Mouse (Mus musculus) forebrain, embryonic 11.5 days (tissue): ENCODE results near the gene Sh2b3. TPM values are rescaled to one million over a fixed set of nuclear protein-coding genes. Genes with fewer than 3 reads are reported as not detected.

ENCODE experiments used
- ATAC-seq: fragments of 200-750 bp; cut with Nextera tagmentation; replicated peaks from 2 replicates; pipeline ENCODE4 v1.8.0; 2017; ENCODE audit warnings: moderate TSS enrichment; ENCODE audit not compliant: low FRiP score
- DNase-seq: peaks from one replicate; pipeline ENCODE4 v3.0.0-alpha.2; 2017; ENCODE audit warnings: low spot score
- H3K27ac ChIP-seq: fragments of 300-500 bp; sonication (generic); 2 replicates; pipeline ENCODE4 v1.5.1; 2014; ENCODE audit warnings: low read depth, low read length
- H3K27me3 ChIP-seq: fragments of 300-500 bp; sonication (generic); 2 replicates; pipeline ENCODE4 v1.6.1; 2014; ENCODE audit warnings: mild to moderate bottlenecking, low read length, mixed read lengths; ENCODE audit not compliant: control insufficient read depth, insufficient read depth
- H3K36me3 ChIP-seq: fragments of 300-500 bp; sonication (generic); 2 replicates; pipeline ENCODE4 v1.6.1; 2014; ENCODE audit warnings: mild to moderate bottlenecking, low read length, moderate library complexity, mixed read lengths; ENCODE audit not compliant: control insufficient read depth, insufficient read depth
- H3K4me1 ChIP-seq: fragments of 300-500 bp; sonication (generic); replicated peaks from 2 replicates; pipeline ENCODE4 v1.6.1; 2014; ENCODE audit warnings: low read length, mixed read lengths; ENCODE audit not compliant: control insufficient read depth, insufficient read depth
- H3K4me2 ChIP-seq: fragments of 300-500 bp; sonication (generic); 2 replicates; pipeline ENCODE4 v1.6.1; 2014; ENCODE audit warnings: low read depth, mild to moderate bottlenecking, low read length, moderate library complexity, mixed read lengths; ENCODE audit not compliant: severe bottlenecking
- H3K4me3 ChIP-seq: fragments of 300-500 bp; sonication (generic); 2 replicates; pipeline ENCODE4 v1.5.1; 2014; ENCODE audit warnings: low read depth, low read length
- H3K9ac ChIP-seq: fragments of 300-500 bp; sonication (generic); 2 replicates; pipeline ENCODE4 v1.6.1; 2014; ENCODE audit warnings: low read length
- H3K9me3 ChIP-seq: fragments of 300-500 bp; sonication (generic); 2 replicates; pipeline ENCODE4 v1.6.1; 2016; ENCODE audit warnings: low read length, mixed read lengths; ENCODE audit not compliant: control insufficient read depth
- WGBS: fragments of 180-500 bp; shearing (Covaris S2); extraction: QIAGEN DNeasy Blood & Tissue Kit; methylation state at CpG from one replicate; pipeline ENCODE4 v1.1.7; 2014; 5-methylcytosine and 5-hydroxymethylcytosine counted together
- polyA plus RNA-seq: library from polyadenylated mRNA; unstranded; fragments of >200 nt; fragmentation: Nextera tagmentation; extraction: Ambion mirVana; gene quantifications from 2 replicates; pipeline ENCODE4 v1.2.1, GENCODE M21; 2014

Gene Sh2b3
- polyA plus RNA-seq, 1 experiment from 2014 or later: 9.8 TPM

DNA sequence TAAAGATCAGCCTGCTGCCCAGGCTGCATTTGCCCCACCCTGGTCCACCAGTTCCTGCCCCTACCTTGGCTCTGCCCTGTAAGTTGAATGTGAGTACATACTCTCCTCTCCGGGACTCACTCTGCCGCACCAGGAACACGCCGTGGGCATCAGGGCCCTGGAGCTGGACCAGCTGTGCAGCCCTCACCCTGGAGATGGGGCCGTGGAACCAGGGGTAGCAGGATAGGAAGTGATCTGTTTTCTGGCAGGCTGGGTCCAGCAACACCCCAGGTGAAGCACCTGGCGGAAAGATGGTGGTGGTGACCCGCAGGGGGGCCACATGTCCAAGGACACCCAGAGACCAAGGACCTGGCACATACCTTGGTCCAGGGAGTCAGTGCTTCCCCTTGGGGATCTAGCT, 19.0 kb downstream of the Sh2b3 start:
- ATAC-seq: no peak
- Histone ChIP-seq H3K4me2 (no peak overlapping the region), H3K27me3 (no peaks in the 10 kb centered on the region), H3K9me3 (no peaks in the 10 kb centered on the region), H3K36me3 (peaks cover 10% of the 10 kb centered on the region; the same call in 1 of the 2 replicates), H3K4me3 (no peak overlapping the region), H3K27ac (no peak overlapping the region), H3K9ac (no peak overlapping the region), H3K4me1 (no peaks in the 10 kb centered on the region)
- WGBS: 97% methylated on average over 7 of the region's 7 CpGs
- DNase-seq: no peak

DNA sequence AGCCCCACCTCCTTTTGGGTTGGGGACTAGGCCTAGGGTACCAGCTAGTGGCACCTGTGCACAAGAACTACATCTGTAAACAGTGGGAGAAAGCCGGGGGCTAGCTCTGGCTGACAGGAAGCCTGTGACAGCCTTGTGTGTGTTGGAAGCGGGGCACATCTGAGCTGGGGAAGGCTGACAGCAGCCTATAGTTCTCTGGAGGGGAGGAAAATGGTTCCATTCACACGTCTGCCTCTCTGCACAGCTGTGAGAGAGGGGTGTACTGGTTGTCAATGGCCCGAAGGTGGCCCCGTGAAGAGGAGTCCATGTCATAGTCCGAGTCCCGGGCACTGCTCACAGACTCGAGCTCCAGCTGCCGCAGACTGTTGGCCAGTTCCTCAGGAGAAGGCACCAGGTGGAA, 19.9 kb downstream of the Sh2b3 start:
- no peak overlapping the region for H3K27ac ChIP-seq
- H3K27me3 ChIP-seq: no peaks in the 10 kb centered on the region
- H3K36me3 ChIP-seq: peaks cover 12% of the 10 kb centered on the region; the same call in 1 of the 2 replicates
- no peaks in the 10 kb centered on the region for H3K9me3 ChIP-seq
- H3K4me1 ChIP-seq: no peaks in the 10 kb centered on the region
- whole genome bisulfite sequencing: 89% methylated on average over 9 of the region's 9 CpGs
- no peak for DNase-seq
- H3K4me2 ChIP-seq: no peak overlapping the region
- no peak overlapping the region for H3K9ac ChIP-seq
- no peak overlapping the region for H3K4me3 ChIP-seq
- no peak for ATAC-seq

DNA sequence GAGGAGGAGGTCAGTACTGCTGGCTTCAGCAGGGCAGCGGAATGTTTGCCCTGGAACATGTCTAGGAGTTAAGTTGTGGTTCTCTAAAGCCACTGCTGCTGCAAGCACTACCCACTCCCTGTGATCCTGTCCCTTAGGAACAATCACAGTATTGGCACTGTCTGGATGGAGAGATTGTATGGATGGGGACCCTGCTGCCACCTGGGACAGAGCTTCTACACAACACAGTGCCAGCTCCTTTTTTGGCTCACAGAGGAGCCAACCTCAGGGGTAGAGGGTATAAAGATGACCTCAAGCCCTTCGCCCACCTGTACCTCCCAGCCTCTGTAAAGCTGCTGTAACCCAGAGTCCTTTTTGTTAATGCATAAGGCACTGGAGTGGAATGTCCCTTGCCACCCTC, 20.8 kb downstream of the Sh2b3 start:
- peaks cover 13% of the 10 kb centered on the region; the same call in 1 of the 2 replicates for H3K36me3 ChIP-seq
- no peaks in the 10 kb centered on the region for H3K9me3 ChIP-seq
- 90% methylated on average over 2 of the region's 2 CpGs for WGBS
- no peak overlapping the region for H3K4me2 ChIP-seq
- no peak overlapping the region for H3K27ac ChIP-seq
- no peak overlapping the region for H3K4me3 ChIP-seq
- no peak for ATAC-seq
- H3K4me1 ChIP-seq: no peaks in the 10 kb centered on the region
- no peaks in the 10 kb centered on the region for H3K27me3 ChIP-seq
- DNase-seq: no peak
- no peak overlapping the region for H3K9ac ChIP-seq

DNA sequence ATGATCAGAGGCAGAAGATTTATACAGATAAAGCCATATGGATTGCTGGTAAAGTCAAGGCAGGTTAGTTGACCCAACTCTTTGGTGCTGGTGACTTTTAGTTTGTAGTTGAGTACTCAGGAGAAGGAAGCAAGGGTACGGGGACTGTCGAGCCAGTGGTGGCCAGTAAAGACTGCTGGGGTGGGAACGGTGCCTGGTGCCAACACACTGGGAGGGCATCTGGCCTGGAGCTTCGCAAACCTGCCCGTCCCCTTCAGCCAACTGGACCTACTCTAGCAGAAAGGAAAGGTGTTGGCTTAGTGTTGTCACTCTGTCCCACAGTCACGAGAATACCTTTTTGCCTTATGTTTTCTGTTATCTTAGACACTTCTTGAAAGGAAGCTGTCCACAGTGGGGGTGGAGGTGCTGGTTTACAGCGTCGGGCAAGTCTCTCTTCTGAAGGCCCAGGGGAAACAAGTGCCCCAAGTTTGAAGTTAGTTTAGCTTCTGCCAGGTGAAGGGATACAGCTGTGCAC, 21.5 kb downstream of the Sh2b3 start:
- DNase-seq (no peak), ATAC-seq (no peak)
- Histone ChIP-seq H3K36me3 (peaks cover 16% of the 10 kb centered on the region; the same call in 1 of the 2 replicates), H3K27ac (no peak overlapping the region), H3K4me3 (no peak overlapping the region), H3K4me2 (no peak overlapping the region), H3K27me3 (no peaks in the 10 kb centered on the region), H3K9ac (no peak overlapping the region), H3K9me3 (no peaks in the 10 kb centered on the region), H3K4me1 (no peaks in the 10 kb centered on the region)
- 93% methylated on average over 8 of the region's 8 CpGs for WGBS

DNA sequence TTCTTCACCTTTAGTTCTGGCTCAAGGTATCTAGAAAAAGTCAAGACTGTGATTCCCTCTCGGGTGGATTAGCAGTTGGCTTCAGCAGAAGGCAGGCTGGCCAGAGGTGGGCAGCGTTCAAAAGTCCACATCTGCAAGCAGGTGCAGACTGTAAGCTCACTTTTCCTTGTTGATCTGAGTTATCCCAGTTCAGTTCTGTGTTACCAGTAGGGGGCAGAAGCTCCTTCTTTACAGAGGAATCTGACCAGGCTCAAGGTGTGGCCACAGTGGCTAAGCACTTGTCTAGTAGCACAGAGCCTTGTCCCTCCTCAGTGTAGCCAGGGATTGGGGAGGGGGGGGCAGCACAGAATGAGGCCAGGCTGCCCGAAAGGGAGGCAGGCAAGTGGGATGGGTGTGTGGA, 22.4 kb downstream of the Sh2b3 start:
- DNase-seq (no peak), ATAC-seq (no peak)
- 66% methylated on average over 3 of the region's 3 CpGs for WGBS
- no peaks in the 10 kb centered on the region for H3K27me3 ChIP-seq
- no peak overlapping the region for H3K4me3 ChIP-seq
- peaks cover 19% of the 10 kb centered on the region; the same call in 1 of the 2 replicates for H3K36me3 ChIP-seq
- H3K4me2 ChIP-seq: no peak overlapping the region
- H3K9me3 ChIP-seq: no peaks in the 10 kb centered on the region
- H3K4me1 ChIP-seq: no peaks in the 10 kb centered on the region
- H3K9ac ChIP-seq: no peak overlapping the region
- no peak overlapping the region for H3K27ac ChIP-seq

DNA sequence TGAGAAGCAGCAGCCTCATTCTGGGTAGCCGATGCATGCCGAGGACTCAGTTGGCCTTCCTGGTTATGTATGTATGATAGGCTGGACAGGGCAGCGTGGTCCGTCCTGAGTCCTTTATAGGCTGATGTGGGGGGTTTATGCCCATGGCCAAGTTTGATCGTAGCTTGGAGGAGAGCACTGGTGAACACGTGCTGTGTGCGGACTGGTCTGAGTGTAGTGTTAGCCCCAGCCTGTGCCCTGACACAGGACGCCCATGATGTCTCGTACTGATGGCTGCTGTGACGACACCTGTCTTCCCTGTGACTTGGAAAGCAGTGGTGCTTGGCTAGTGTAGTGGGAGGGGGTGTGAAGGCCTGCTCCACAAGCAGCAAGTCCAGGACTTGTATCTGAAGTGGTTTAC, 23.7 kb downstream of the Sh2b3 start:
- peaks cover 19% of the 10 kb centered on the region; the same call in 1 of the 2 replicates for H3K36me3 ChIP-seq

DNA sequence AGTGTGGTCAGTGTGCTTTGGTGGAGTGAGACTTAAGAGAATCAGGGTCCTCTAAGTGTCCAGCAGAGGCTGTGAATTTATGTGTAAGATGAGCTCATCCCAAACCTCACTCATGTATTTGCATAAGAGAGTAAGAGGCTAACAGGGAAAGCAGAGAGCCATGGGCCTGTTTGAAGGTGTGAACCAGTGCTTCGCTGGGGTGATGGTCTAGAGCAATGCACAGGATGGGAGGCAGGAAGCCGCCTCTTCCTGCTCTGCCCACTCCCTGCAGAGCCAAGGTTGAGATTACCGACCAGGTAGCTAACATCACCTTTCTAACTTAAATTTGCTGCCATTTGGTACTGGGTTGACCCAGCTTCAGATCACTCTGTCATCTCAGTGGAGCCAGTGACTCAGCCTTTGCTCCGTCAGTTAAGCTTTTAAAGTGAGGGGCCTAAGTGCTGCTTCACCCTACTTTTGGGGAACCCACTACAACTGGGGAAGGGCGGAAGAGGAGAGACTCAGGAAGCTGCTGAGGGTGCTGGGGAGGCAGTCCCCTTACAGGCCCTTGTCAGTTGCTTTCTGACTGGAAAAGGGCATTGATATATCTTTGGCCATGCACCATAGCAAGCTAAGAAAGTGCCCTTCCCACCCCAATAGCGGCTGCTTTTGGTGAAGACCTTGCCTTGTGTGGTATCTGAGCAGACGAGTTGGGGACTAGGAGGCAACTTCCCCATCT, 24.8 kb downstream of the Sh2b3 start:
- DNase-seq (no peak), ATAC-seq (no peak)
- Histone ChIP-seq H3K36me3 (peaks cover 9% of the 10 kb centered on the region; the same call in 1 of the 2 replicates), H3K4me2 (no peak overlapping the region), H3K9me3 (no peaks in the 10 kb centered on the region), H3K4me1 (no peaks in the 10 kb centered on the region), H3K4me3 (no peak overlapping the region), H3K9ac (no peak overlapping the region), H3K27me3 (no peaks in the 10 kb centered on the region), H3K27ac (no peak overlapping the region)
- 88% methylated on average over 7 of the region's 7 CpGs for WGBS

More for the DNA sequence above, 23.7 kb downstream of the Sh2b3 start:
- H3K4me3 ChIP-seq: no peak overlapping the region
- 95% methylated on average over 10 of the region's 10 CpGs for WGBS
- no peaks in the 10 kb centered on the region for H3K27me3 ChIP-seq
- H3K9me3 ChIP-seq: no peaks in the 10 kb centered on the region
- H3K4me2 ChIP-seq: no peak overlapping the region
- no peaks in the 10 kb centered on the region for H3K4me1 ChIP-seq
- ATAC-seq (no peak), DNase-seq (no peak)
- H3K9ac ChIP-seq: no peak overlapping the region
- no peak overlapping the region; the same call in 1 of the 2 replicates for H3K27ac ChIP-seq

DNA sequence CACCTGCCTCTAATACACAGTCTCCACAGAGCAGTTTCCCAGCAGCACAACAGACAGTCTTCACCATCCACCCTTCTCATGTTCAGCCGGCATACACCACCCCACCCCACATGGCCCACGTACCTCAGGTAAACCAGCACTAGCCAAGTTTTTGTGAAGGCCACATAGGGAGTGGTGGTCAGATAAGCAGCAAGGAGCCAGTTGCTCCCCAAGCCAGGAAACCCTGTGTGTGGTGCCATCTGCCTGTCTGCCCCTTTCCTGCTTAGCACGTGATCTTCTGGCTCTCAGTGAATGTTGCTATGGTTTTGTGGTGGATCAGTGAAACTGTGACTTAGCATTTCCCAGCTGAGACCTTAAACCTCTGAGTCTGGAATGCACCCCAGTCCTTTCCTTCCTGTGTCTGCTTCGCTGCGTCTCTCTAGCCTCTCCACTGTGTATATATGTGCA, 25.9 kb downstream of the Sh2b3 start:
- Histone ChIP-seq H3K4me3 (no peak overlapping the region), H3K36me3 (peaks cover 9% of the 10 kb centered on the region; the same call in 1 of the 2 replicates), H3K27me3 (no peaks in the 10 kb centered on the region), H3K27ac (no peak overlapping the region), H3K9ac (no peak overlapping the region), H3K4me2 (no peak overlapping the region), H3K9me3 (no peaks in the 10 kb centered on the region), H3K4me1 (no peaks in the 10 kb centered on the region)
- DNase-seq (peak; percentile 42), ATAC-seq (no peak)
- WGBS: 90% methylated on average over 5 of the region's 5 CpGs
